Mouse (Mus musculus) left cerebral cortex, postnatal 25 days (tissue): ENCODE results near the gene Loxl4. TPM values are rescaled to one million over a fixed set of nuclear protein-coding genes. Genes with fewer than 3 reads are reported as not detected.

ENCODE experiments used
- DNase-seq, 2 experiments: peaks; one replicate each; pipeline ENCODE4 v3.0.0; 2022; ENCODE audit warnings: low spot score in 2 of 2, mixed read lengths in 1 of 2
- intact Hi-C: fragments of 180-260 bp; cut with DNase I; formaldehyde crosslinking; loops from one replicate; pipeline ENCODE4 v1.15.1; 2025
- total RNA-seq, 2 experiments: library from RNA; stranded (reverse); gene quantifications; 2 replicates each; pipeline ENCODE4 v1.2.3; 2021

Gene Loxl4
- total RNA-seq, 2 experiments from 2014 or later = 0.16 TPM; not detected in 1

DNA sequence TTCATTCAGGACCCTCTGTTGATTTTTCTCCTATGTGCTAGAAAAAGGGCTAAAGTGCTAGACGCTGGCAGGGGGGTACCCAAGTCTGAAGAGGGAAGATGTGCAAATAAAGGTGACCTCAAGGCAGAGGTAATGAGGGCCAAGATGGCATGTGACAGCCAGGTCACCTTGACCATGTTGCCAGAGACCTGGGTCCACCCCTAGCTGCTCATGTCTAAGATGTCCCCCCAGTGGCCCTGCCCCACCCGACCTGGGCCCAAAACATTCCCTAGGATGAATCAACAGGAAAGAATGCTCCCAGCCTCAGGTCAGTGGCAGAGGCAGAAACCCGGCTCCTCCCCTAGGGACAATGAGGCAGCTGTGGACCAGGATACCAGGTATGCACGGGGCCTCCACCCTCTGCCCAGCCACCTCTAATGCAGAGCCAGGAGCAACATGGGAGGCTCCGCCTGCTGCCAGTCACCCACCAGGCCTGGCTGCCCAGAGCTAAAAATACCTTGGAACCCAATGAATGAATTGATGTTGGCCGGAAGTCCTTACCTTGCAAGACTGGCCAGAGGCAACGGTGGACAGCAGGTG, 1.1 kb upstream of the Loxl4 start:
- intact Hi-C loops = no loop called here
- no peak for DNase-seq

DNA sequence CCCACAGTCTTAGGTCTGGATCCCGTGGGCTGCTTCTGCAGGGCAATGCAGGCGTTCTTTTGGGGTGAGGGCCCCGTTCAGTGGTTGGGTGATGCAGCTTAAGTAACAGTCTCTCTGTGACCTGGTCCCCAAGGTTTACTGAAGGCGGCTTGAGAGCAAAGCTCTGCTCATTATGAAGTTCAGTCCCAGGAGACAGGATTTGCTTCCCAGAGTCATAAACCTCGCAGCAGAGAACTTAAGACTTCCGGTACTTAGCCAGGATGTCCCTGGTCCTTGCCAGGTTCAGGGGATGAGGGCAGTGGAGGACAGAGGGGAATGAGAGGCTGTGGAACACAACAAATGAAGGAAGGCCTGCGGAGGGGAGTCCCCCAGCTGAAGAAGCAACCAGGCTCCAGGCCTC, 503 bp upstream of the Loxl4 start:
- no peak for DNase-seq
- intact Hi-C loops = no loop called here

- DNase-seq = no peak
- intact Hi-C loops = no loop called here
Observed at GRCm38 (mm10) chr19:42611746-42612145, 867 bp downstream of the Loxl4 start.

DNA sequence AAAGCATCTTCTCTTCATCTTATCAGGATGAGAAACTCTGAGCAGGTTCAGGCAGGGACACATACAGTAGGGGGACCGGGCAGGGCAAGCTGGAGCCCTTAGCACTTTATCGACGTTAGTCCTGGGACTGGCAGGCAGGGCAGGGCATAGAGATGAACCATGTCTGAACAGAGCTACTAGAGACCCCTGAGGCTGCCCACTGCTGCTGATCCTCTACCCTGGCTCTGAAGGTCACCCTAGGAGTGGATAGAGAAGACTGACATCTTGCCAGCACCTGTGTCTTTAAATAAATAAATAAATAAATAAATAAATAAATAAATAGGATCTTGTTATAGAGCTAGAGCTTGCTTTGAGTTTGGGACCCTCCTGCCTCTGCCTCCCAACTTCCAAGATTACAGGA, 2.9 kb downstream of the Loxl4 start:
- DNase-seq = no peak
- intact Hi-C loops = no loop called here

DNA sequence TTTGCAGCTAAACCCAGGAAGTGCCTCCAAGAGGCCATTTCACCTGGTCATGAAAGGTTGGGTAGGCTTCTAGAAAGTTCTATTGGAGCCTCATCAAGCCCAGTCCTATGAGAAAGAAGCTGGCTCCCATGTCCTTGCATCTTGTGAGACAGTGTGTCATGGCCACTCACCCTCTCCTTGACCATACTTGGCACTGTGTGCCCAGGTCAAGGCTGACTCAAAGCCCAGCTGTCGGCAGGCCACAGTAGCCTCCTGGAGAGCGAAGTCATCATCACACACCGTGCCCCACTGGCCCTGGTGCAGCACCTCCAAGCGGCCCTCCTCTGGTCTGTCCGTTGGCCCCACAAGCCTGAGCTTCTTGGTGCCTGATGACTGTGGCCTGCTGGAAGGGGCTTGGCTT, 4.5 kb downstream of the Loxl4 start:
- intact Hi-C loops = no loop called here
- no peak for DNase-seq

GRCm38 (mm10) chr19:42602576-42602975, 10.0 kb downstream of the Loxl4 start:
- no peak for DNase-seq
- intact Hi-C loops = no loop called here

DNA sequence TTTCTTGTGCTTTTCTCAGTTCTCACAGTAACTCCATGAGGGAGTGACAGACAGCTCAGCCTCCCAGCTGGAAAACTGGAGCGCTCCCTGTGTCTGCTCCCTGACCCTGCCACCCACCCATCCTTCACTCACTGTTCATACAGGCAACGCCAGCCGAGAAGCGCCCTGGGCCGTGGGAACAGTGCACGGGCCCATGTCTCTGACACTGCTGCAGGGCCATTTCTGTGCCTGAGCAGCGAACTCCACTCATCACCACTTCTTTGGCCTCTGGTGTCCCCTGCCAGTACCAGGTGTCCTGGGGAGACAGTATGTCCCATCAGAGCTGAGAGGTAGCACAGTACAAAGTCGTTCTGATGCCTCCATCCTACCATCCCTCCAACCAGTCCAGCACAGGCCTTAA, 10.6 kb downstream of the Loxl4 start:
- no peak for DNase-seq
- intact Hi-C loops = no loop called here

DNA sequence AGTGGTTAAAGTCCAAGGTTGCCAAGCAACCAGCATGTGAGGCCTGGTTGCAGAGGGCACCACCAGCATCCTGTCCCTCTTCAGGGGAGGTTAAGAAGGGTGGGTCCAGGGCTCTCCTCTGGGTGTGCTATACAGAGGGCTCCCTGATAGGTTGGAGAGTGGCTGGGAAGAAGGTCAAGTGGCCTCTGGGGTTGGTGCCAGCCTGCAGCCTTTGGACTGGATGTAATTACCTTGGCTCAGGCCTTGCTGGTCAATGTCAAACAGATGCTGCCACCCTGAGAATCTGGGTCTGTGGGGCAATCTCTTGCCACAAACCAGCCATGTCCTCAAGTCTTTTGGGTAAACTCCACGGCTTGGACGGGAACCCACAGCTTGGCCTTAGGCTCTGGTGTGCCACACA, 11.2 kb downstream of the Loxl4 start:
- intact Hi-C loops = no loop called here
- no peak for DNase-seq

GRCm38 (mm10) chr19:42600591-42600990, 12.0 kb downstream of the Loxl4 start:
- intact Hi-C loops = no loop called here
- no peak for DNase-seq

GRCm38 (mm10) chr19:42599891-42600290, 12.7 kb downstream of the Loxl4 start:
- intact Hi-C loops = no loop called here
- no peak for DNase-seq

DNA sequence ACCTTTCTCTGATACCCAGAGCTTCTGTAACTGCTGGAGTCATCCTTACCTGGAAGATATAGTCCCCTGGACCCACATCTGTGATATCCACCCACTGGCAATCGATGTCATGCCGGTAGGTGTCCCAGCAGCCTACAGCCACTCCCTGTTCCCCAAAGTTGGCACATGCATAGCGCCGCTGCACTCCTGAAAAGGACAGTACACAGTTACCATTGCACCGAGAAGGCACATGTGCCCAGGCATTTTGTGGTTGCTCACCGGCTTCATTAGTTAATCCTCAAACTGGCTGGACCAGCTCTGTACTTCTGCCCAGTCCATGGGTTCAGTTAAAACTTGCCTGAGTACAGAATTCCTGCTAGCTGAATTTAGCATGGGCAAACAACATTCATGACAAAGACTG, 14.7 kb downstream of the Loxl4 start:
- no peak for DNase-seq
- intact Hi-C loops = no loop called here

GRCm38 (mm10) chr19:42597286-42597685, 15.3 kb downstream of the Loxl4 start:
- no peak for DNase-seq
- intact Hi-C loops = no loop called here

GRCm38 (mm10) chr19:42595066-42595465, 17.5 kb downstream of the Loxl4 start:
- no peak for DNase-seq
- intact Hi-C loops = no loop called here

- intact Hi-C loops = no loop called here
- DNase-seq = no peak
Observed at GRCm38 (mm10) chr19:42593456-42593855, 19.2 kb downstream of the Loxl4 start.

GRCm38 (mm10) chr19:42591534-42591933, 21.1 kb downstream of the Loxl4 start:
- intact Hi-C loops = no loop called here
- DNase-seq = no peak

DNA sequence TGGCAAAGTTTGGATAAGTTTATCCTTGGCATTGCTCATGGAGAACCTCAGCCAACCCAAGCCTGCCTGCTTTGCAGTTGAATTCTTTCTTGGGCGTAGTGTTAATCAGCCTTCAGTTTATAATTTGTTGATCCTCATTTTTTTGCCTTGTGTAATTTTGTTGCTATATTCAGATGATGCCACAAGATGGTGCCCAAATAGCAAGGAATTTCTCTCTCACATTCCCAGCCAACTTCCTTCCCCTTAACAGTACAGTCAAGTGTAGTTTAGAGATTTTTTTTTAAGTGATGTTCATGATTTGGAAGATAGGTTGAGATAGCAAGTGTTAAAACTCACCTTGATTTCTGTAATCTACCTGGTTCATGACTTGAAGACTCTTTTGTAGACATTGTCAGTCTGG, 23.4 kb downstream of the Loxl4 start:
- DNase-seq = peak; percentile 16 to 45
- intact Hi-C loops = loop anchor here (1.0 to 2.0 kb wide), 2 partner anchors 66 to 156 kb away; no protein-coding TSS in a partner anchor

DNA sequence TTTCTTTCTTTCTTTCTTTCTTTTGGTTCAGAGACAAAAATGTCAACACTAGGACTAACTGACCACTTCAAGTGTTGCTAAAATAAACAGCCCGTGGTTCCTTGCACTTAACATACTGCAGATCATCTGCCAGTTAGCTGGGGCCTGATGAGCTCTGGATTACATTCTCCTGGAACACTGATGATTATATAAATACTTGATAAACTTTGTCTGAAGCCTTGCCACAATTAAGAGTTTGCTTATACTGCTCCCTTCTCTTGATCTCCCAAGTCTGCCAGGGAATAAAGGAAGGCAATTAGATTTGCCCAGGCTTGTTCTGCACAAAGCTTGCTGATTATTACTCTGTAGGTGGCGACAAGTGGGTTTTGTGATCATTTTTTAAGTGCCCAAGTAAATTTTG, 24.9 kb downstream of the Loxl4 start:
- DNase-seq = no peak
- intact Hi-C loops = loop anchor here (2.0 kb wide), 1 partner anchor 157 kb away; no protein-coding TSS in a partner anchor

DNA sequence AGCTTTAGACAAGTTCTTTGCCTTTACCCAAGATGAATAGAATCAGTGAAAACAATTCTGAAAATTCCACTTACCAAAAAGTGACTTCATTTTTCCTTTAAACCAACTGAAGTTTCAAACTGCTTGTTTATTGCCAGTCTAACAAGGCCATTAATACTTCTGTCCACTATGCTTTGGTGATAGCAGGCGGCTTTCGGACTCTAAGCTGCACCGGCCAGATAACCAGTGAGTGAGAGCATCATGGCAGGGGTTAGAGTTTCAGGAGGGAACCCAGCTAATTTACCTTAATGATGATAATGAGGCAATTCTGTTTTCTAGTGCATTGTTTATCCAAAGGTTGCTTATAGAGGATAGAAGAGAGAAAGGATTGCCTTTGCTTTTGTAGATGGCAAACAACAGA, 28.4 kb downstream of the Loxl4 start:
- intact Hi-C loops = no loop called here
- no peak for DNase-seq

- no peak for DNase-seq
- intact Hi-C loops = no loop called here
Observed at GRCm38 (mm10) chr19:42583677-42584076, 28.9 kb downstream of the Loxl4 start.

DNA sequence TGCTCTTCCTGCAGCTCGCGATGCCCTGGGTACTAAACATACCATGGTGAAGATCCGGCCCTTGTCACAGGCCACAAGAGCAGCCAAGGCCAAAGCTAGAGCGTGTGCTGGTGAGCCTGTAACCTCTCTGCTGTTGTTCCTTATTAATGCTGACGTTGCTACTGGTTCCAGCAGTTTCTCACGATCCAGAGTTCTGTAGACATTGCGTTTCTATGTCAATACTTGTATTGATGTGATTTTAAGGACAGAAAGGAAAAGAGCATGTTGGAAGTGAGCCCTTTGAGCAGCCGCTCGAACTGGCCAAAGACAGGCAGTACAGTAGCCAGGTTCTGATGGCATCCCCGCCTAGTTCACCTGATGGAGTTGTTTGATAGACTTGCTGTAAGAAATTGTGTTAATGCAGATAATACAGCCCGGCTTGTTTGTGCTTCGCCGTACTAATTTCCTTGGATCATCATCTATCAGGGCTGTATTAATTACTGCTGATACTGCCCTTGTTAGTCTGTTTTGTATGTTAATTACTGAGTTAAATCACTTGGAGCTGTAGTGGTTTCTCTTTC, 29.7 kb downstream of the Loxl4 start:
- intact Hi-C loops = no loop called here
- no peak for DNase-seq

- no peak for DNase-seq
- intact Hi-C loops = no loop called here
Observed at GRCm38 (mm10) chr19:42580701-42581100, 31.9 kb downstream of the Loxl4 start.

DNA sequence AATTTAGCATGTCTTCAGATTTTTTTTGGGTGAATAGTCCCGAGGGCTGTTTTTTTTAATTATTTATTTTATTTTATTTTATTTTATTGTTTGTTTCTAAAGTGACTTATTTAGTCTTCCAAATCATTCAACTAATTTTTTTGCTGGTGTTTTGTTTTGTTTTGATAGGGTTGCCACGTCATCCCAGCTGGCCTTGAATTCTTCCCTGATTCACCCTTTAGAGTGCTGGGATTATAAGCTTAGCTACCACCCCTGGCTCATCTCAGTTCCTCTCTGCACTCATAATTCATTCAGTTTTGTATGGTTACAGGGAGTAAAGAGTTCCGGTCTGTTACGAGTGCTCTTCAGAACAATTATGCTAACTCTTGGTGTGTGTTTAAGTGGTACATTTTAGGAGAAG, 34.0 kb downstream of the Loxl4 start:
- no peak for DNase-seq
- intact Hi-C loops = no loop called here
